Mouse (Mus musculus): Measurements from ENCODE around the gene 3300002I08Rik. TPM values are rescaled to one million over a fixed set of nuclear protein-coding genes. Genes with fewer than 3 reads are reported as not detected.

Gene 3300002I08Rik
- polyA plus RNA-seq, 1 experiment from 2014 or later = 12.2 TPM

DNA sequence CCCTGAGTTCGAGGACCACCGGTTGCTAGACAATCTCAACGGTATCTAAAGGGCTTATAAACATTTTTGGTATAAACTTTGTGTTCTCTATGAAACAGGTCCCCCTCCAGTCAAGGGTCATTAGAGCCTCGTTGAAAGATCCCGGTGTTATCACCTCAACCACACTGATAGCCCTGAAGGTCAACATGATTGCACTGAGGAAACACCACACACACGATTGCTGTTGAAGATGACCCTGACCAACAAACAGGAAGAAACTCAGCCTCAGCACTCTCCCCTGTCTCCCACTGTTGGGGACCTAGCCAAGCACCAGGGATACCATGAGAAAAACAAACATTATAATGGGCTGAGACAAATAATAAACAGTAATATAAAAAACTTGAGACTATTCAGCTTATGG is 68.9 kb downstream of the 3300002I08Rik start:
- Histone ChIP-seq H3K27me3 (no peaks in the 10 kb centered on the region), H3K4me2 (no peak overlapping the region), H3K4me1 (no peaks in the 10 kb centered on the region), H3K36me3 (replicated peaks) (no peaks in the 10 kb centered on the region), H3K4me3 (replicated peaks) (no peak overlapping the region), H3K9ac (no peak overlapping the region), H3K9me3 (0 out of 2 replicates have a peak, but pooled peaks cover 3% of the 10 kb centered on the region), H3K27ac (no peak overlapping the region)
- no peak for ATAC-seq (ENCODE audit: low FRiP score)
- 88% methylated on average over 6 of the region's 6 CpGs for WGBS

Other genes with a start within 250 kb of the 3300002I08Rik start
- gene Zfp120, start 226.1 kb downstream of the 3300002I08Rik start, polyA plus RNA-seq (2016; fragmentation: Nextera tagmentation; extraction: Ambion mirVana) = 8.2 and 8.7 TPM in 2 replicates
- gene Gm10770, start 183.1 kb downstream of the 3300002I08Rik start, polyA plus RNA-seq (2016; fragmentation: Nextera tagmentation; extraction: Ambion mirVana) = not detected in 2 replicates
- not detected in 2 replicates for gene Gm14139, start 181.0 kb downstream of the 3300002I08Rik start, polyA plus RNA-seq (2016; fragmentation: Nextera tagmentation; extraction: Ambion mirVana)
- 10.6 and 10.8 TPM in 2 replicates for gene Zfp937, start 144.7 kb downstream of the 3300002I08Rik start, polyA plus RNA-seq (2016; fragmentation: Nextera tagmentation; extraction: Ambion mirVana)
- 3.3 and 3.4 TPM in 2 replicates for gene Gm21994, start 107.2 kb downstream of the 3300002I08Rik start, polyA plus RNA-seq (2016; fragmentation: Nextera tagmentation; extraction: Ambion mirVana)
- not detected in 2 replicates for gene Gm14124, start 105.2 kb downstream of the 3300002I08Rik start, polyA plus RNA-seq (2016; fragmentation: Nextera tagmentation; extraction: Ambion mirVana)
- 3.3 TPM in 1 of 2 replicates, not detected in the other for gene Gm10130, start 39.1 kb downstream of the 3300002I08Rik start, polyA plus RNA-seq (2016; fragmentation: Nextera tagmentation; extraction: Ambion mirVana)
- 8.3 and 8.7 TPM in 2 replicates for gene Zfp442, start 88.7 kb upstream of the 3300002I08Rik start, polyA plus RNA-seq (2016; fragmentation: Nextera tagmentation; extraction: Ambion mirVana)
- not detected in 2 replicates for gene Zfp345, start 122.3 kb upstream of the 3300002I08Rik start, polyA plus RNA-seq (2016; fragmentation: Nextera tagmentation; extraction: Ambion mirVana)
- 0.19 and 0.35 TPM in 2 replicates for gene Cst7, start 207.7 kb upstream of the 3300002I08Rik start, polyA plus RNA-seq (2016; fragmentation: Nextera tagmentation; extraction: Ambion mirVana)
- gene Apmap, start 245.8 kb upstream of the 3300002I08Rik start, polyA plus RNA-seq (2016; fragmentation: Nextera tagmentation; extraction: Ambion mirVana) = 35.7 and 36.4 TPM in 2 replicates

Measured in forebrain, embryonic 12.5 days (tissue).